27 mouse cellular contexts compared by ENCODE assay signal in genomic region chr14:114061347-114061746, GRCm38 (mm10).
DNase-seq lines count a peak whose midpoint lies in the region; ATAC-seq and TF ChIP-seq lines count a peak whose summit lies in the region.
"Had no signal": no experiment of that assay in that cellular context is flagged by ENCODE, and none has a peak within 500 bp of the region (broad histone marks: within the 10 kb centered on the region; RNA-seq: fewer than 3 reads in every experiment).

No protein-coding gene starts in this region.

- H3K27ac ChIP-seq in forebrain, embryonic 13.5 days: no peak overlapping the region
- no peak overlapping the region for H3K27ac ChIP-seq in forebrain, embryonic 10.5 days
- H3K27ac ChIP-seq in hindbrain, postnatal 0 days: no peak overlapping the region
- no peak overlapping the region for H3K27ac ChIP-seq in hindbrain, embryonic 10.5 days
- no peak overlapping the region for H3K27ac ChIP-seq in midbrain, postnatal 0 days (ENCODE audit: low read depth, low read length)
- H3K27ac ChIP-seq: embryonic facial prominence, embryonic 15.5 days; heart, adult 2 months; heart, embryonic 13.5 days; hindbrain, embryonic 15.5 days; limb, embryonic 12.5 days; macrophage; stomach, postnatal 0 days had no signal

- no peak overlapping the region for H3K9ac ChIP-seq in forebrain, embryonic 13.5 days
- no peak overlapping the region for H3K9ac ChIP-seq in hindbrain, postnatal 0 days (replicated peaks; ENCODE audit: low read length)
- H3K9ac ChIP-seq in midbrain, postnatal 0 days (replicated peaks; ENCODE audit: low read length, poor library complexity, severe bottlenecking): no peak overlapping the region
- H3K9ac ChIP-seq: embryonic facial prominence, embryonic 15.5 days; heart, embryonic 13.5 days; hindbrain, embryonic 15.5 days; limb, embryonic 12.5 days; liver, postnatal 0 days had no signal

- no peaks in the 10 kb centered on the region for H3K4me1 ChIP-seq in forebrain, embryonic 13.5 days
- H3K4me1 ChIP-seq in forebrain, embryonic 10.5 days: no peaks in the 10 kb centered on the region
- no peaks in the 10 kb centered on the region for H3K4me1 ChIP-seq in hindbrain, postnatal 0 days (ENCODE audit: insufficient read depth, low read length)
- no peaks in the 10 kb centered on the region for H3K4me1 ChIP-seq in hindbrain, embryonic 10.5 days (replicated peaks)
- no peaks in the 10 kb centered on the region for H3K4me1 ChIP-seq in midbrain, postnatal 0 days (ENCODE audit: insufficient read depth, low read length)
- H3K4me1 ChIP-seq: embryonic facial prominence, embryonic 15.5 days; heart, embryonic 13.5 days; hindbrain, embryonic 15.5 days; limb, embryonic 12.5 days had no signal

- ATAC-seq in forebrain, embryonic 13.5 days: peak; percentile 48; the same call in 1 of the 2 replicates
- ATAC-seq in hindbrain, postnatal 0 days: peak; percentile 49; the same call in 1 of the 2 replicates
- no peak for ATAC-seq in midbrain, postnatal 0 days (ENCODE audit: low FRiP score)
- ATAC-seq: intestine, embryonic 16.5 days; liver, postnatal 0 days; lung, postnatal 0 days had no signal

- no peaks in the 10 kb centered on the region for H3K36me3 ChIP-seq in forebrain, embryonic 13.5 days (ENCODE audit: poor library complexity, severe bottlenecking)
- H3K36me3 ChIP-seq in forebrain, embryonic 10.5 days (replicated peaks): no peaks in the 10 kb centered on the region
- H3K36me3 ChIP-seq in hindbrain, postnatal 0 days (ENCODE audit: insufficient read depth, low read length): no peaks in the 10 kb centered on the region
- no peaks in the 10 kb centered on the region for H3K36me3 ChIP-seq in hindbrain, embryonic 10.5 days
- no peaks in the 10 kb centered on the region for H3K36me3 ChIP-seq in midbrain, postnatal 0 days (ENCODE audit: insufficient read depth, low read length)
- H3K36me3 ChIP-seq: embryonic facial prominence, embryonic 15.5 days; heart, embryonic 13.5 days; hindbrain, embryonic 15.5 days; limb, embryonic 12.5 days had no signal

- no peak overlapping the region for H3K4me3 ChIP-seq in forebrain, embryonic 13.5 days
- H3K4me3 ChIP-seq in forebrain, embryonic 10.5 days: no peak overlapping the region
- no peak overlapping the region for H3K4me3 ChIP-seq in hindbrain, postnatal 0 days (ENCODE audit: low read length)
- H3K4me3 ChIP-seq in hindbrain, embryonic 10.5 days: no peak overlapping the region
- H3K4me3 ChIP-seq in midbrain, postnatal 0 days (ENCODE audit: low read depth, low read length): no peak overlapping the region
- H3K4me3 ChIP-seq: embryonic facial prominence, embryonic 15.5 days; heart, adult 2 months; heart, embryonic 13.5 days; hindbrain, embryonic 15.5 days; limb, embryonic 12.5 days had no signal

- no peak for TF ChIP-seq POLR2A in brain, embryonic 14.5 days (IDR thresholded peaks at IDR 0.05; ENCODE audit: borderline replicate concordance, extremely low read depth, insufficient read depth, insufficient read length, poor library complexity, severe bottlenecking)

- no peak for DNase-seq in forebrain, embryonic 10.5 days (ENCODE audit: extremely low spot score, low spot score)
- peak; percentile 18 for DNase-seq in hindbrain, postnatal 0 days (ENCODE audit: low spot score)
- DNase-seq in hindbrain, embryonic 10.5 days (ENCODE audit: low spot score): no peak
- peak; percentile 69 for DNase-seq in brain, embryonic 14.5 days (ENCODE audit: low read depth)
- DNase-seq in midbrain, postnatal 0 days (ENCODE audit: low spot score): peak; percentile 18
- no peak for DNase-seq in embryo, embryonic 11 days
- DNase-seq in right cerebral cortex, postnatal 36 days (ENCODE audit: low spot score in 2 of 2): no peak
- DNase-seq: adrenal gland, adult 2 months; cerebellum, adult 8-10 months; gastrocnemius, postnatal 25 days; heart, adult 2 months; heart, postnatal 14 days; kidney, adult 9 months; kidney, postnatal 25 days; layer of hippocampus, postnatal 36 days; liver, postnatal 0 days; thymus, adult 2 months had no signal

- WGBS in forebrain, embryonic 13.5 days: 39% methylated on average over 2 of the region's 2 CpGs
- 39% methylated on average over 2 of the region's 2 CpGs for WGBS in forebrain, embryonic 10.5 days
- 31% methylated on average over 2 of the region's 2 CpGs for WGBS in hindbrain, postnatal 0 days
- WGBS in hindbrain, embryonic 10.5 days: 58% methylated on average over 2 of the region's 2 CpGs
- 26% methylated on average over 2 of the region's 2 CpGs for WGBS in midbrain, postnatal 0 days

- no peak for TF ChIP-seq CTCF in hindbrain, postnatal 0 days (IDR thresholded peaks at IDR 0.05; ENCODE audit: low read depth)
- TF ChIP-seq CTCF in brain, embryonic 14.5 days (IDR thresholded peaks at IDR 0.05; ENCODE audit: borderline replicate concordance, extremely low read depth, insufficient read depth, insufficient read length): no peak
- TF ChIP-seq CTCF in midbrain, postnatal 0 days (IDR thresholded peaks at IDR 0.05): no peak

- no peaks in the 10 kb centered on the region for H3K9me3 ChIP-seq in forebrain, embryonic 13.5 days (replicated peaks)
- no peaks in the 10 kb centered on the region for H3K9me3 ChIP-seq in forebrain, embryonic 10.5 days
- H3K9me3 ChIP-seq in hindbrain, postnatal 0 days (ENCODE audit: low read length): no peaks in the 10 kb centered on the region
- H3K9me3 ChIP-seq in hindbrain, embryonic 10.5 days: no peaks in the 10 kb centered on the region
- H3K9me3 ChIP-seq in midbrain, postnatal 0 days (ENCODE audit: low read length): no peaks in the 10 kb centered on the region
- H3K9me3 ChIP-seq: embryonic facial prominence, embryonic 15.5 days; heart, embryonic 13.5 days; hindbrain, embryonic 15.5 days; limb, embryonic 12.5 days had no signal

- H3K4me2 ChIP-seq in forebrain, embryonic 13.5 days: no peak overlapping the region
- H3K4me2 ChIP-seq in hindbrain, postnatal 0 days (ENCODE audit: low read depth, low read length): no peak overlapping the region
- H3K4me2 ChIP-seq in midbrain, postnatal 0 days (ENCODE audit: low read depth, low read length, poor library complexity, severe bottlenecking): no peak overlapping the region
- H3K4me2 ChIP-seq: embryonic facial prominence, embryonic 15.5 days; heart, embryonic 13.5 days; hindbrain, embryonic 15.5 days; limb, embryonic 12.5 days; liver, embryonic 11.5 days had no signal

- H3K27me3 ChIP-seq in forebrain, embryonic 13.5 days: no peaks in the 10 kb centered on the region
- H3K27me3 ChIP-seq in forebrain, embryonic 10.5 days (ENCODE audit: poor library complexity, severe bottlenecking): no peaks in the 10 kb centered on the region
- H3K27me3 ChIP-seq in hindbrain, postnatal 0 days (ENCODE audit: insufficient read depth, low read length): no peaks in the 10 kb centered on the region
- H3K27me3 ChIP-seq in hindbrain, embryonic 10.5 days (ENCODE audit: insufficient read depth, poor library complexity, severe bottlenecking): no peaks in the 10 kb centered on the region
- no peaks in the 10 kb centered on the region for H3K27me3 ChIP-seq in midbrain, postnatal 0 days (ENCODE audit: insufficient read depth, low read length)
- H3K27me3 ChIP-seq: embryonic facial prominence, embryonic 15.5 days; heart, embryonic 13.5 days; hindbrain, embryonic 15.5 days; limb, embryonic 12.5 days had no signal

Comparison
In these comparisons a context has a peak if more than half of its experiments do, and no peak if none do; other contexts are left out.
1. DNase-seq: peak in hindbrain, postnatal 0 days (single experiment), brain, embryonic 14.5 days (single experiment) and midbrain, postnatal 0 days (single experiment); none in forebrain, embryonic 10.5 days (single experiment), hindbrain, embryonic 10.5 days (single experiment), embryo, embryonic 11 days (single experiment) and right cerebral cortex, postnatal 36 days (0 of 2).